Mouse (Mus musculus): ENCODE measurements around the gene Mars. TPM values are rescaled to one million over a fixed set of nuclear protein-coding genes. Genes with fewer than 3 reads are reported as not detected.
A peak's percentile ranks its signal among the peaks of the same experiment; 100 is the strongest.

Mars gene
- total and polyA plus RNA-seq, 3 experiments, result 147 to 195 TPM; not detected in 1

DNA sequence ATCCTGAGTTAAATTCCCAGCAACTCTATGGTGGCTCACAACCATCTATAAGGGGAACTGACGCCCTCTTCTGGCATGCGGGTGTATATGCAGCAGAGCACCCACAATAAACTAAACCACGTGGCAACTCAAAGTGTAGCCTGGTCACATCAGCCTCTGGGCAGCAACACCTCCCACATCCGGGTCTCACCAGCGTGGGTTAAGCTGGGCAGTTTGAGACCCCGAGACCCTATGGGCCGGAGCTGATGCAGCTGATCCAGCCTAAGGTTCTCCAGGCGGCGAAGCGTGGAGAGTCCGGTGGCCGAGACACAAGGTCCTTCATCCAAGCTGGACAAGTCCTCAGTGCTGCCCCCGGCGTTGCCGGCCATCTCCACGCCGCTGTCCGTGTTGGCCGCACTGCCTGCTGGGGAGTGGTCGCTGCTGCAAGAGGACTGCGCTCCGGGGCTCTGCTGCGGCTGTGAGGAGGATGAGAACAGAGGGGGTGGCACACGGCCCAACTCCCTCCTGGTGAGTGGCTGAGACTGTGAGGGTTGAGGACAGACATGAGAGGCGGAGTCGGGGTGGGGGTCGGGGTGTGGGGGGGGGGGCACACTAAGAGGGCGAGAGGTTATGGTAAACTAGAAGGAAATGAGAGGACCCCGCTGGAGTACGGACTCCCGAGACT, 20.8 kb upstream of the Mars start:
- H3K27ac ChIP-seq (ENCODE audit: control insufficient read depth, low read depth, low read length), result no peak overlapping the region
- no peak for TF ChIP-seq MAFK (IDR thresholded peaks at IDR 0.05; ENCODE audit: borderline replicate concordance, low read depth, low read length)
- TF ChIP-seq NRF1 (IDR thresholded peaks at IDR 0.05; ENCODE audit: insufficient read depth, low read depth, low read length, poor library complexity, severe bottlenecking), result no peak
- TF ChIP-seq USF2 (IDR thresholded peaks at IDR 0.05; ENCODE audit: borderline replicate concordance in 1 of 2, insufficient read depth in 1 of 2, low read depth in 1 of 2, low read length in 2 of 2), result no peak
- TF ChIP-seq CTCF (IDR thresholded peaks at IDR 0.05 in 2 of 3, conservative IDR thresholded peaks at IDR 0.05 in 1 of 3; ENCODE audit: control insufficient read depth in 1 of 3, insufficient read depth in 1 of 3, low read depth in 2 of 3, low read length in 3 of 3, poor library complexity in 1 of 3, severe bottlenecking in 1 of 3), result peak; percentile 48 to 57 (median 55)
- no peak for TF ChIP-seq TAL1 (IDR thresholded peaks at IDR 0.05; ENCODE audit: low read length)
- no peak for TF ChIP-seq POLR2AphosphoS5 (IDR thresholded peaks at IDR 0.05; ENCODE audit: borderline replicate concordance, low read depth, low read length)
- TF ChIP-seq MXI1 (IDR thresholded peaks at IDR 0.05; ENCODE audit: low read depth, low read length), result no peak
- TF ChIP-seq UBTF (IDR thresholded peaks at IDR 0.05; ENCODE audit: borderline replicate concordance, insufficient read depth, low read depth, low read length), result no peak
- TF ChIP-seq BHLHE40 (IDR thresholded peaks at IDR 0.05; ENCODE audit: borderline replicate concordance, low read depth, low read length), result no peak
- no peak for TF ChIP-seq ZC3H11A (IDR thresholded peaks at IDR 0.05; ENCODE audit: low read depth, low read length)
- no peak for TF ChIP-seq CHD2 (IDR thresholded peaks at IDR 0.05; ENCODE audit: low read length)
- no peak for TF ChIP-seq NELFE (IDR thresholded peaks at IDR 0.05; ENCODE audit: low read depth, low read length)
- TF ChIP-seq GABPA (IDR thresholded peaks at IDR 0.05; ENCODE audit: low read depth, low read length), result no peak
- TF ChIP-seq TBP (IDR thresholded peaks at IDR 0.05; ENCODE audit: low read depth, low read length), result no peak
- TF ChIP-seq SIN3A (IDR thresholded peaks at IDR 0.05; ENCODE audit: low read length), result no peak
- no peak for TF ChIP-seq MEF2A (IDR thresholded peaks at IDR 0.05; ENCODE audit: extremely low read depth, insufficient replicate concordance, low read depth, low read length, poor library complexity, severe bottlenecking)
- no peak for TF ChIP-seq USF1 (IDR thresholded peaks at IDR 0.05; ENCODE audit: low read depth, low read length)
- no peak for TF ChIP-seq MAX (IDR thresholded peaks at IDR 0.05; ENCODE audit: low read length)
- no peak for TF ChIP-seq MYC (IDR thresholded peaks at IDR 0.05; ENCODE audit: low read depth, low read length)
- peak; percentile 33 for TF ChIP-seq SMC3 (IDR thresholded peaks at IDR 0.05; ENCODE audit: low read depth, low read length)
- TF ChIP-seq RAD21 (IDR thresholded peaks at IDR 0.05; ENCODE audit: low read depth, low read length), result peak; percentile 23
- no peak for TF ChIP-seq GATA1 (IDR thresholded peaks at IDR 0.05; ENCODE audit: low read depth, low read length)
- no peak for TF ChIP-seq KAT2A (conservative IDR thresholded peaks at IDR 0.05; ENCODE audit: low read depth, low read length)
- TF ChIP-seq POLR2A (IDR thresholded peaks at IDR 0.05; ENCODE audit: control insufficient read depth in 1 of 2, insufficient read depth in 1 of 2, low read depth in 1 of 2, low read length in 2 of 2, poor library complexity in 1 of 2), result no peak
- no peak for TF ChIP-seq EP300 (IDR thresholded peaks at IDR 0.05; ENCODE audit: low read depth in 1 of 2, low read length in 2 of 2)
- DNase-seq (ENCODE audit: low read depth, low spot score), result peak; percentile 50
- H3K36me3 ChIP-seq (ENCODE audit: control insufficient read depth in 1 of 2, insufficient read depth in 2 of 2, low read length in 2 of 2), result no peaks in the 10 kb centered on the region
- H3K79me2 ChIP-seq (ENCODE audit: control insufficient read depth, insufficient read depth, low read length, poor library complexity), result no peaks in the 10 kb centered on the region
- no peak overlapping the region for H3K9ac ChIP-seq (ENCODE audit: control insufficient read depth, low read depth, low read length, poor library complexity, severe bottlenecking)
- no peaks in the 10 kb centered on the region for H3K4me1 ChIP-seq (ENCODE audit: control insufficient read depth in 1 of 2, insufficient read depth in 2 of 2, low read length in 2 of 2)
- no peaks in the 10 kb centered on the region for H3K9me3 ChIP-seq (replicated peaks; ENCODE audit: insufficient read depth, low read length)
- no peak overlapping the region for H3K4me3 ChIP-seq (ENCODE audit: control insufficient read depth in 1 of 2, insufficient read depth in 1 of 2, low read depth in 2 of 2, low read length in 2 of 2)
- no peaks in the 10 kb centered on the region for H3K27me3 ChIP-seq (ENCODE audit: control insufficient read depth in 1 of 2, insufficient read depth in 2 of 2, low read length in 2 of 2)
